Mouse (Mus musculus) CH12.LX (cell line): ENCODE results near the gene BC030867. TPM values are rescaled to one million over a fixed set of nuclear protein-coding genes. Genes with fewer than 3 reads are reported as not detected.
A peak's percentile ranks its signal among the peaks of the same experiment; 100 is the strongest.

Source experiments
- DNase-seq: peaks from one replicate; pipeline ENCODE4 v3.0.0-alpha.2; 2013; ENCODE audit errors: extremely low read depth
- H3K27ac ChIP-seq: 2 replicates; pipeline ENCODE4 v1.5.1; 2012; ENCODE audit warnings: low read depth, mild to moderate bottlenecking, control low read depth, moderate library complexity; ENCODE audit not compliant: insufficient read depth
- H3K27me3 ChIP-seq: replicated peaks from 2 replicates; pipeline ENCODE3; 2012; ENCODE audit warnings: inconsistent platforms
- H3K36me3 ChIP-seq, 2 experiments: replicated peaks in 1 of 2; 2 replicates each; pipeline versions ENCODE3 to v1.6.1; 2012; ENCODE audit warnings: inconsistent platforms in 1 of 2, low read length in 1 of 2, mild to moderate bottlenecking in 1 of 2, mixed read lengths in 1 of 2, moderate library complexity in 1 of 2; ENCODE audit not compliant: control insufficient read depth in 1 of 2, insufficient read depth in 1 of 2
- H3K4me1 ChIP-seq, 2 experiments: 2 replicates each; pipeline ENCODE4 v1.6.1; 2012; ENCODE audit warnings: inconsistent platforms in 1 of 2, moderate library complexity in 1 of 2; ENCODE audit not compliant: insufficient read depth in 2 of 2, control insufficient read depth in 1 of 2
- H3K4me2 ChIP-seq: 2 replicates; pipeline ENCODE4 v1.6.1; 2012; ENCODE audit warnings: low read depth, mild to moderate bottlenecking, control low read depth; ENCODE audit not compliant: poor library complexity, insufficient read depth, severe bottlenecking
- H3K4me3 ChIP-seq, 3 experiments: fragments of 150-350 bp in 1 of 3; sonication (generic) in 1 of 3; replicated peaks in 1 of 3; 2 replicates each; pipeline versions ENCODE3 to v1.5.1; 2011 to 2012; ENCODE audit warnings: low read depth in 2 of 3, low read length in 2 of 3, mild to moderate bottlenecking in 2 of 3, moderate library complexity in 2 of 3, control low read depth in 1 of 3, improper control_type of control experiment in 1 of 3, inconsistent platforms in 1 of 3, mixed read lengths in 1 of 3; ENCODE audit not compliant: poor library complexity in 1 of 3
- H3K79me2 ChIP-seq: replicated peaks from 2 replicates; pipeline ENCODE4 v1.6.1; 2012; ENCODE audit warnings: mild to moderate bottlenecking, moderate library complexity; ENCODE audit not compliant: control insufficient read depth, poor library complexity, insufficient read depth, severe bottlenecking; ENCODE audit errors: extremely low read depth
- H3K9ac ChIP-seq: 2 replicates; pipeline ENCODE4 v1.6.1; 2012; ENCODE audit warnings: low read depth, mild to moderate bottlenecking, control low read depth, moderate library complexity; ENCODE audit not compliant: insufficient read depth
- H3K9me3 ChIP-seq: replicated peaks from 2 replicates; pipeline ENCODE3; 2012; ENCODE audit warnings: low read length, inconsistent platforms, mixed read lengths
- CHD2 ChIP-seq: IDR thresholded peaks from 2 replicates; pipeline ENCODE4 v1.6.1; 2011; ENCODE audit warnings: low read length, improper control_type of control experiment
- ELF1 ChIP-seq: IDR thresholded peaks from 2 replicates; pipeline ENCODE4 v1.6.1; 2014; ENCODE audit warnings: low read depth, mild to moderate bottlenecking, inconsistent platforms, low read length, improper control_type of control experiment
- EP300 ChIP-seq: IDR thresholded peaks from 2 replicates; pipeline ENCODE4 v1.6.1; 2011; ENCODE audit warnings: low read length, improper control_type of control experiment
- IRF4 ChIP-seq: IDR thresholded peaks from 2 replicates; pipeline ENCODE4 v1.6.1; 2014; ENCODE audit warnings: low read depth, mild to moderate bottlenecking, inconsistent platforms, low read length, improper control_type of control experiment
- KAT2A ChIP-seq: IDR thresholded peaks from 2 replicates; pipeline ENCODE4 v1.6.1; 2012; ENCODE audit warnings: low read length, improper control_type of control experiment, inconsistent platforms; ENCODE audit not compliant: insufficient replicate concordance
- MAFK ChIP-seq: IDR thresholded peaks from 2 replicates; pipeline ENCODE4 v1.6.1; 2011; ENCODE audit warnings: low read length, improper control_type of control experiment; ENCODE audit not compliant: insufficient replicate concordance
- MXI1 ChIP-seq: IDR thresholded peaks from 2 replicates; pipeline ENCODE4 v1.6.1; 2011; ENCODE audit warnings: mild to moderate bottlenecking, low read depth, low read length, improper control_type of control experiment
- MYC ChIP-seq: IDR thresholded peaks from 2 replicates; pipeline ENCODE4 v1.6.1; 2011; ENCODE audit warnings: low read depth, mild to moderate bottlenecking, improper control_type of control experiment, low read length
- PAX5 ChIP-seq: IDR thresholded peaks from 2 replicates; pipeline ENCODE4 v1.6.1; 2012; ENCODE audit warnings: low read length, inconsistent platforms, mixed read lengths
- POLR2A ChIP-seq: IDR thresholded peaks from 2 replicates; pipeline ENCODE4 v1.6.1; 2011; ENCODE audit warnings: low read depth, mild to moderate bottlenecking, improper control_type of control experiment, low read length
- POLR2AphosphoS2 ChIP-seq: IDR thresholded peaks from 2 replicates; pipeline ENCODE4 v1.6.1; 2011; ENCODE audit warnings: low read depth, low read length, improper control_type of control experiment
- UBTF ChIP-seq: IDR thresholded peaks from 2 replicates; pipeline ENCODE4 v1.6.1; 2012; ENCODE audit warnings: low read depth, mild to moderate bottlenecking, inconsistent platforms, low read length, improper control_type of control experiment, moderate library complexity
- USF1 ChIP-seq: IDR thresholded peaks from 2 replicates; pipeline ENCODE4 v1.6.1; 2014; ENCODE audit warnings: low read depth, mild to moderate bottlenecking, inconsistent platforms, low read length, improper control_type of control experiment
- ZC3H11A ChIP-seq: IDR thresholded peaks from 2 replicates; pipeline ENCODE4 v1.6.1; 2012; ENCODE audit warnings: low read depth, mild to moderate bottlenecking, inconsistent platforms, low read length, improper control_type of control experiment
- ZKSCAN1 ChIP-seq: IDR thresholded peaks from 2 replicates; pipeline ENCODE4 v1.6.1; 2012; ENCODE audit warnings: low read depth, inconsistent platforms, low read length, improper control_type of control experiment, borderline replicate concordance
- ZMIZ1 ChIP-seq: IDR thresholded peaks from 2 replicates; pipeline ENCODE4 v1.6.1; 2012; ENCODE audit warnings: low read depth, mild to moderate bottlenecking, inconsistent platforms, low read length, improper control_type of control experiment
- ZNF384 ChIP-seq: IDR thresholded peaks from 2 replicates; pipeline ENCODE4 v1.6.1; 2012; ENCODE audit warnings: low read depth, low read length, improper control_type of control experiment, inconsistent platforms
- dilution Hi-C: fragments of 300-500 bp; cut with MboI; formaldehyde crosslinking; loops from 2 replicates; pipeline ENCODE4 v1.14.3; 2020; ENCODE audit warnings: low sequenced_read_pairs; ENCODE audit not compliant: extremely low pct_unique_long_range_greater_than_20kb, extremely low pct_ligation_motif_present
- in situ Hi-C: fragments of 300-500 bp; cut with MboI; formaldehyde crosslinking; loops from 3 replicates; pipeline ENCODE4 v1.14.3; 2019; ENCODE audit warnings: low sequenced_read_pairs, low pct_ligation_motif_present, low pct_unique_long_range_greater_than_20kb, mixed read lengths
- polyA plus RNA-seq: library from polyadenylated mRNA; unstranded; fragments of >175 nt; gene quantifications from 2 replicates; pipeline ENCODE4 v1.2.1, GENCODE M21; 2012; ENCODE audit warnings: low read depth; ENCODE audit not compliant: insufficient read length
- total RNA-seq, 2 experiments: library from RNA; depleted of rRNA; stranded (reverse); fragments of 300-350 nt in 1 of 2; fragments of >200 nt in 1 of 2; gene quantifications; 2 replicates each; pipeline ENCODE4 v1.2.3; 2012 to 2014

The BC030867 gene
- total and polyA plus RNA-seq, 3 experiments: 11.4 to 34.0 (median 26.2) TPM

DNA sequence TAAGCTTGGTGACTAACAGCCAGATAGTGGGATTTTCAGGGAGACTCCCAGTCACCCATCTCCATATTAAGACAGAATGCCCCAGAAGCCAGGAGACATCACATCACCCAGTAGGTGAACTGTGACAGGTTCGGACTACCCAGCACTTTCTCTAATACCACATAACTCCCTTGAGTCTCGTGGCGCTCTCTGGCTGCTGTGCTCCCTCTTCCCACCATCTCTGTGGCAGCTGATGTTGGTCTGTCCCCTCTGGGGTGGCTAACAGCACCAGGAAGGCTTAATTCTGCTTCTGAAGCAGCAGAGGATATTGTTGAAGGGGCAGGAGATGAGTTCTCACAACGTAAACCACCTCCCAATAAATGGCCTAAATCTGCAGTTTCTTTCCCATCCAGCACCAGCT, 63.3 kb downstream of the BC030867 start:
- H3K4me1 ChIP-seq: peaks cover 23 to 64% of the 10 kb centered on the region in 2 experiments
- H3K4me2 ChIP-seq: no peak overlapping the region
- in situ Hi-C loops (no loop called here), dilution Hi-C loops (loop anchor here (25.0 kb wide), 1 partner anchor 100 kb away; the partner anchor contains the start of gene Slc25a39)
- no peaks in the 10 kb centered on the region for H3K9me3 ChIP-seq
- no peak overlapping the region for H3K4me3 ChIP-seq
- H3K9ac ChIP-seq: no peak overlapping the region
- TF ChIP-seq POLR2A (peak; percentile 18; the same call in 1 of the 2 replicates), ZC3H11A (no peak), CHD2 (peak; percentile 6; the same call in 1 of the 2 replicates), POLR2AphosphoS2 (0 out of 2 replicates have a peak, but pooled peaks have one; percentile 16), UBTF (no peak), ZMIZ1 (no peak), ZKSCAN1 (no peak), ELF1 (no peak), KAT2A (no peak), MAFK (no peak), EP300 (no peak), IRF4 (no peak), USF1 (no peak)
- no peaks in the 10 kb centered on the region for H3K27me3 ChIP-seq
- no peak overlapping the region for H3K27ac ChIP-seq
- peaks cover 25% of the 10 kb centered on the region for H3K79me2 ChIP-seq
- H3K36me3 ChIP-seq: peaks cover 63 to 79% of the 10 kb centered on the region in 2 experiments
- no peak for DNase-seq

GRCm38 (mm10) chr11:102312586-102312985, 63.9 kb downstream of the BC030867 start:
- H3K4me1 ChIP-seq: peaks cover 23 to 64% of the 10 kb centered on the region in 2 experiments
- H3K27ac ChIP-seq: no peak overlapping the region
- no peaks in the 10 kb centered on the region for H3K27me3 ChIP-seq
- H3K9ac ChIP-seq: no peak overlapping the region
- H3K4me3 ChIP-seq: no peak overlapping the region
- DNase-seq: no peak
- dilution Hi-C loops (loop anchor here (25.0 kb wide), 1 partner anchor 100 kb away; the partner anchor contains the start of gene Slc25a39), in situ Hi-C loops (no loop called here)
- H3K79me2 ChIP-seq: peaks cover 29% of the 10 kb centered on the region
- no peaks in the 10 kb centered on the region for H3K9me3 ChIP-seq
- peaks cover 57 to 73% of the 10 kb centered on the region in 2 experiments for H3K36me3 ChIP-seq
- H3K4me2 ChIP-seq: no peak overlapping the region
- no peak for TF ChIP-seq ELF1

DNA sequence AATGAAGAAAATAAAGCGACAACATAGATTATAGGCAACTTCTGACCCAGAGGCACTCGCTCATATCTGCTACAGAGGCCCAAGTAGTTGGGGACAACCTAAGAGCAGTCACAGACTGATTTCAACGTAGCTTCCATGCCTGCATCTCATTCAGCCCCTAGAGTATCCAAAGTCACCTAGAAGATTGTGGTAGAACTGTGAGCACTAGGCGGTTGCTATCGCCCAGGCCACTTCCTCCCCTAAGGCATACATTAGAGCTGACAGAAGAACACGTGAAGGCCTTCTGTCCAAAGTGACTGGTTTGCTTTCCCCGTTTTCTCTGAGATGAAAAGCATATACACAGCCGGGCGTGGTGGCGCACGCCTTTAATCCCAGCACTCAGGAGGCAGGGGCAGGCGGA, 65.6 kb downstream of the BC030867 start:
- no peaks in the 10 kb centered on the region for H3K9me3 ChIP-seq
- dilution Hi-C loops: loop anchor here (25.0 kb wide), 1 partner anchor 98 kb away; the partner anchor contains the start of gene Slc25a39
- H3K4me2 ChIP-seq: no peak overlapping the region
- peaks cover 48 to 60% of the 10 kb centered on the region in 2 experiments for H3K36me3 ChIP-seq
- peaks cover 42% of the 10 kb centered on the region for H3K79me2 ChIP-seq
- H3K4me1 ChIP-seq: peaks cover 23 to 59% of the 10 kb centered on the region in 2 experiments
- H3K27ac ChIP-seq: no peak overlapping the region
- TF ChIP-seq MXI1 (no peak), MYC (no peak), POLR2A (0 out of 2 replicates have a peak, but pooled peaks have one; percentile 7), ZKSCAN1 (no peak), ZNF384 (no peak), PAX5 (no peak), KAT2A (no peak)
- TF ChIP-seq, all 38 proteins: peak for 1
- Histone ChIP-seq H3K4me3 (no peak overlapping the region), H3K27me3 (no peaks in the 10 kb centered on the region), H3K9ac (no peak overlapping the region)
- no peak for DNase-seq
- in situ Hi-C loops: no loop called here
